Mouse (Mus musculus) thymus, adult 18-20 months (tissue): ENCODE results near the gene Paqr4.

Source experiments
- DNase-seq, 2 experiments: peaks; one replicate each; pipeline ENCODE4 v3.0.0; 2022; ENCODE audit warnings: mixed read lengths in 2 of 2

Paqr4 gene

DNA sequence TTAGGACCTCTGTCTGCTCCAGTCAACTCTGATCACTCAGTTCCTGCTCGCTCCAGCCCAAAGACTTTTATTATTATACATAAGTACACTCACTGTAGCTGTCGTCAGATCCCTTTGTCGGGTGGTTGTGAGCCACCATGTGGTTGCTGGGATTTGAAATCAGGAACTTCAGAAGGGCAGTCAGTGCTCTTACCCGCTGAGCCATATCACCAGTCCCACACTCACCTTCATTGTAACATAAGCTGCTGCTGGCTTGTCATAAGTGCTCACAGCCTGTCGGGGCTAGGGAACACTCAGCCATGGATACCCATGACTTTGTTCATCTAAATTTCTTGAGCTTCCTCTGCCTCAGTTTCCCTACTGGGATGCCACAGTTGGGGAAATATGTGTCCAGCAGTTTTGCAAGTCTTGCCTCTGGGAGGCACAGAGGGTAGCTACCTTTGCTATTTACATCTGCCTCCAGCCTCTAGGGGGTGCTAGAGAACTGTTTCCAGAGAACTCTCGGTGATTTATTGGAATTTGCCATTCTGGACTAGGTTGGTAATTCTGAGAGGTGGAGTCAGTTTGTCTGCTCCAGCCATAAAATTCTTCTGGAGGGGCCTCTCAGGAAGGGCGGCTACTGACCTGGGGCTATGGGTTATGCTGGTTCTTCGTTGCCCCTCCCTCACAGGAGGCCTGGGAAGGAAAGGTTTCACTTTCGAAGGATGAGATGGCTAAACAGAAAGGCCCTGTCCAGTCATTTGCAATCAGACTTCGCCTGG is 8.1 kb upstream of the Paqr4 start:
- peak in 1 of 2 experiments; percentile 46 for DNase-seq

DNA sequence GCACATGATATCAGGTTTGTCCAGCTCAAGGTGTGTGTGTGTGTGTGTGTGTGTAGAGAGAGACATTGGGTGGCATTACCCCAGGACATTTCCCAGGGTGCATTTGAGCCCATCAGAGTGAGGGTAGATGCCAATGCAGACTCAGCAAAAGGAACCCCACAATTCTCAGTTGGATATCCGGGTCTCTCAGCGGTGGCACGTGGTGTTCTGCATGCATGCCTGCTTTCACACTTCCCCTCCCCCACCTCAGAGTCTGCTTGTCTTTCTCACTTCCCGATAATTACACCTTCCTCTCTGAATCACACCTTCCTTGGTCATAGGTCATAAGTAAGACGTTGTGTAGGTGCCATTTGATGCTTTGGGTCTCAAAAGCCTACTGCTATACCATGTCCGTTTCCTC is 7.4 kb upstream of the Paqr4 start:
- DNase-seq, result no peak

DNA sequence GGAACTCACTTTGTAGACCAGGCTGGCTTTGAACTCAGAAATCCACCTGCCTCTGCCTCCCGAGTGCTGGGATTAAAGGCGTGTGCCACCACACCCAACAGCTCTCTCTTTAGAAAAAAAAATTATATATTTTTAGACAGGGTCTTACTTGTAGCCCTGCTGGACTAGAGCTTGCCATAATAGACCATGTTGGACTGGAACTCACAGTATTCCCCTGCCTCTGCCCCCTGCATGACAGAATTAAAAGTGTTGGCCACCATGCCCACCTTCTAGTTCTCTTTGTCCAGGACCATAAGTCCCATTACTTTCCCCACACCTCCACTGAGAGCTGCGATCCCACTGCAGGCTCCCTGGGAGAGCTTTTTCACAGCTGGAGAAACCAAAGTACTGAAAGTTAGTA is 6.8 kb upstream of the Paqr4 start:
- no peak for DNase-seq

DNA sequence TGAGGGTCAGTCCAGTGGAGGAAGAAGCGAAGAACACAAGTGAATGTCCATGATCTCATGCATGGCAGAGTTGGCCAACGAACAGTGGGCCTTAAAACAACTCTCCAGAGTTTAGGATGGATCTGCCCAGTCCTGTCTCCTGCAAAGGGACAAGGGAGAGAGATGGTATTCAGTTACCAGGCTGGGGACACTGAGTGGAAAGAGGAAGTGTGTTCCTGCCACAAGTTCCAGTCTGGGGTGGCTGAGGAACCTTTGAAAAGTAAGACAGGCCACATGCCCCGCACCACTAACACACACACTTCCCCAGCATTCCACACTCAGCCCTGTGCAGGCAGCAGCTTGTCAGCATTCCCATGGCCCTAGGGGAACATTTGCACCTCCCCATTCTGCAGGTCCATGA is 6.1 kb upstream of the Paqr4 start:
- no peak for DNase-seq

DNA sequence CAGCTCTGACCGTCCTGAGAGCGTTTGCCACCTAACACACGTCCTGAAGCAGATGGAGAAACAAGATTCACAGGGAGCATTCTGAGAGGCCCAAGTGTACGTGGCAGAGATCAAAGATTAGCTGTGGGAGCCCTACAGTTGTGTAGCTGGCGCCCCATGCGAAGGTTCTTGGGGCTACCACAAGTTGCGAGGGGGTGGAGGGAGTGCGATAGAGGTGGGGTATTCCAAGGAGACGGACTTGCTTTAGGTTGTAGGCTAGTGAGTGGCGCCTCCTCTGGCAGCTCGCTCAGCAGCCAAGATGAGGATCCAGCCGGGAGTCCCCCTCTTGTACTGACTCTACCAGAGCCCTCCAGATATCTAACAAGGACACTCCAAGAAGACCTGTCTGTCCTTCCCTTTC is 5.6 kb upstream of the Paqr4 start:
- DNase-seq, result no peak

DNA sequence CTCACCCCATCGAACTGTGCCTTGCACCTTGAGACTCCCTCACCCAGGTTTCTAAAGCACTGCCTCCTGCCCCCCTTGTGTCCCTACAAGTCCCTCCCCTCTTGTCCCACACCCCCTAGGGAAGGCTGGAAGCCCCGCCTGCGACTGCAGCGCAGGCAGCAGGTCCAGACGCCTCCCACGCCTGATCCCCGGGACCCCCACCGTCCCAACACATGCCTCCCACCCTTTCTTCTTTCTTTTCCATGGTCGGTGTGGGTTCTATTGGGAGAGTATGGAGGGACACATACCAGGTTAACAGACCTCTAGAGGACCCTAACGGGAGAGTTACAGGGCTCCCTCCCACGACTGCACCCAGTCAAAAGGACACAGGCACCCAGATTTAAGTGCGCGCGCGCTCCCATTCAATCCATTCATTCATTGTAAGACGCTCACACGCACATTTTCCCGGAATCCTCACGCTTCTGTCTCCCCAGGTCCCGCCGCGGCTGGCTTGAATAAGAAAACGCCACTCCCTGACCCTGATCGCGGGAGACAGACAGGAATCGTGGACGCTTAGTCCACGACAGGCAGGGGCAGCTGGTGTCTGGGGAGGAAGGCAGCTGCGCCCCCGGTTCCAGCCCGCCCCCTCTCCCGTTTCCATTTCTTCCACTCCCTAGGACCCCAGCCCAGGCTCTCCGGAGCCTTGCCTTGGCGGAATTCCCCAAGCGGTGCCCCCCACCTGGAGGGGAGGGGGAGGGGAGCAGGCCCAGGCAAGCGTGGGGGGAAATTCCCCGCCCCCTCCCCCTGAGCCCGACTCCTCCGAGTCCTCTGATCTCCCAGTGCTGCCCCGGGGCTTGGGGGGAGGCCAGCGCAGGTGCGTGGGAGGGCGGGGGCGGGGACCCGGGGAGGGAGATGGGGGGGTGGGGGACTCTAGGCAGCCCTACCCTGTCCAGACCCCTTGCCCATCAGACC is 4.9 kb upstream of the Paqr4 start, which contains the start of gene Kremen2:
Gene Kremen2, minus strand, starts transcription at position 533 of the 951 bp plus-strand sequence.
- no peak for DNase-seq

DNA sequence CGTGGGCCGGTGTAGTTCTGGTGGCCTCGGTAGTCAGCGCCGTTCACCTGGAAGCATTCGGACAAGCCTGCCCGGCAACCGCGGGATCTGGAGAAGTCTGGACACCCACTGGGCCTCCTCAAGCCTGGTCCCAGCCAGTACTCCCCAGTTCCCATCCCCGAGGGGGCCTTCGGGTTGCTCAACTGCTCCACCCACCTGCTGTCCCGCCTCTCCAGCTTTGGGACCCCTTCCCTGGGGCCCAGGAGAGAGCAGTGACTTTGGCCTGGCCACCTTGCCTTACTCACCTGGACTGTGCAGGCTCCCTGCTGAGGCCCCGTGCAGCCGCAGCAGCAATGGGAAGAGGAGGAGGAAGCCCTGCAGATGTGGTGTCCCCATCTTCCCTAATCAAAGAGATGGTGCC is 4.0 kb upstream of the Paqr4 start:
- no peak for DNase-seq

DNA sequence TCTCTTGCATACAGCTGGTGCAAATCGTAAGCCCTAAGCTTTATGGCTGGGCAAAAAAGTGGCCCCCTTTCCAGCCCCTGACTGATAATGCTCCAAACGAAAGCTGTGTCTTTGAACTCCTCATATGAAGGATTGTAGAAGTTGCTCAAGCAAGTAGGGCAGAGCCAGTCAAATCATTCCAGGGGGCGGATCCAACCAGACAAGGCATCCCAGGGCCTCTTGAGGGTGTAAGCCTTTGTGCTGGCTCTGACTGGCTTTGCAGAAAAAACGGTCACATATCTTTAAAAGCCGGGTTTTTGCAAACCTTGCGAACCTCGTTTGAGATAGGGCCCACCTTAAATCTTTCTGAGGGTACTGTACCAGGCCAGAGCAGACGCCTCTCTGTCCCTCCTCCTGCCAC is 3.4 kb upstream of the Paqr4 start:
- no peak for DNase-seq

DNA sequence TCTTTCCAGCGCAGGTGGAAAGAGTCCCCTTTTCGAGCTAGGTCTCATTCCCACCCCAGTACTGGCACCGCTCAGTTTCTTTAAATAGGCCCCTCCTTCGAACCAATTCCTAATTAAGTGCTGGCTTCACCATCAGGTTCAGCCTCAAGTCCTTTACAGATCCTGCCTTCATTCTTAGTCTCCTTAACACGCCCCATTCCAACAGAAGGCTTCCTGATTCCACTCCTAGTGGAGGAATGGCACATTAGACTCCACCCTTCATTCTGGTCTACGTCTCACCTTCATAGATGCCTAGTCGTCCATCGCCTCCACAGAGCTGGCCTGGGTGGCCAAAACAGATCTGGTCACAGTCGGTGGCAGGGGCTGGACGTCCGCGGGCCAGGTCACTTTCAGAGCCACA is 2.3 kb upstream of the Paqr4 start:
- DNase-seq, result no peak

DNA sequence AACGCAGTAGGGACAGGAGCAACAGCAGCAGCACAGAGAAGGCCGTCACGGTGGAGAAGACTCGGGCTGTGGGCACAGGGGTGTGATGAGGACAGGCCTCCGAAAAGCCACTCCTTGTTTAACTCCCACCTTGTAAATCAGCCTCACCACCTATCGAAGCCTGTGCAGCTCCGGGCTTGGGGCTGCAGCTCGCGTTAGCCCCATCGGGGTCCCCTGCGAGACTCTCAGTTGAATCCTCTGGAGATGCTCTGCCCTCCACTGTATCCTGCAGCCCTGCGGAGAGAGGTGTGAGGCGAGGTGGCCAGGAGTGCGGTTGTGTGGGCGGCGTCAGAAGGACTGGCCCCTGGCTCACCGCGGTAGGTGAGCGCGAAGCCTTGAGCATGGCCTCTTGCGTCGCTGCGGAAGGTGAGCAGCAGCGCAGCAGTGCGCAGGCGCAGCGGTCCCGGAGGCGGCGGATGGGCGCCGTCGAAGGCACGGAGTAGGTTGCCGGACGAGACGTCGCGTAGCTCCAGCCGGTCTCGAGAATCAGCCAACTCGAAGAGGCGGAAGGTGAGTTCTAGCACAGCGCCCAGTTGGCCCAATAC is 1.6 kb upstream of the Paqr4 start:
- no peak for DNase-seq

DNA sequence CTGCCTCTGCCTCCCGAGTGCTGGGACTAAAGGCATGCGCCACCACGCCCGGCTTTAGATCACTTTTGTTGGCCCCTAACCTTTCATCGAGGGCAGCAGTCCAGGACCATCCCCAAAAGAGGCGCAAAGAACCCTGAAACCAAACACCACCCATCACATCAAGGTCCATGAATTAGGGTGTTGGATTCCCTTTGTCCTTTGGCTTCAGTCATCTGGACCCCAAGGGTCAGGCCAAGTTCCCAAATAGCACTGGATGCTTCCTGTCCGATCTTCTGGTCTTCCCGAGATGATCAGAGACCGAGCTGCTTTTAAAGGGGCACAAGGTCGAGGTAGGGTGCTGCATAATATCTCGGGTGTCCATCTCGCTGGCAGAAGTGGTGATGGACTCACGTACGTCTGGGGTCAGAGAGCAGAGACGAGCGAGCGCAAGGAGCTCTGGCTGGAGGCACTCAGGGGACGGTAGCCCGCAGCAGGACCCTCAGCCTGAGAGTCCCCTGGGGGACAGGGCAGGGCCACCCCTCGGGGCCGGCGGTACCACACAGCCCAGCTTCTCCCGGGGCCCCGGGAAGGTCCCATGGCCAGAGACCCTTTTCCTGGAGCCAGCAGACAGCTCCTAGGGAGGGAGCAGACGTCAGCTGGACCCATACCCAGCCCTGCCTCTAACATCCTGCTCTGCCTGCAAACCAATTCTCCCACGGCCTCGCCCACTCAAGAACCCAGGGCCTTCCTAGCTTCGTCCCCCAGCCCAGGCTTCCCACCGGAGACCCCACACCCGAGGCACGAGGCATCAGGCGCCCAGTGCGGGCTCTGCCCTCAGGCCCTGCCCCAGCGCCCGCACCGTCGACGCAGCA is 917 bp upstream of the Paqr4 start:
- no peak for DNase-seq

DNA sequence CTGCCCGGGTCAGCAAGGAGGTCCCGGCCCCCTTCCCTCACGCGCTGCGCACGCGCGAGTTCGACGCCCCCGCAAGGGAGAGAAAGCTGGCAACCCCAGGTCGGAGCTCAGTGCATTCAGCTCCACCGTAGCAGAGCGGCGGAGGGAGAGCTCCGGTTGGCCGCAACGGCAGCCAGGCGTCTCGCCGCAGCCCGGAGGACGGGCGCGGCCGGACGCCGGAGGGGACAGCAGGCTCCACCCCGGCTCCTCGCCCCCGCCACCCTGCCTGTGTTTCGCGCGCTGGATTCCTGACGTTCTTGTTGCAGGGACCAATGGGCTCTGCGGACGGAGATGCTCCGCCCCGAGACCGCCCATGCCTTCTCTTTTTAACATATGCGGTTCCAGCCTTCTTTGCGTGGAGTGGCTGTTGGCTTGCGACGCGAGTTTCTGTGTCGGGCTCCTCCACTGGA is 507 bp downstream of the Paqr4 start:
- peak; percentile 54 to 59 for DNase-seq

DNA sequence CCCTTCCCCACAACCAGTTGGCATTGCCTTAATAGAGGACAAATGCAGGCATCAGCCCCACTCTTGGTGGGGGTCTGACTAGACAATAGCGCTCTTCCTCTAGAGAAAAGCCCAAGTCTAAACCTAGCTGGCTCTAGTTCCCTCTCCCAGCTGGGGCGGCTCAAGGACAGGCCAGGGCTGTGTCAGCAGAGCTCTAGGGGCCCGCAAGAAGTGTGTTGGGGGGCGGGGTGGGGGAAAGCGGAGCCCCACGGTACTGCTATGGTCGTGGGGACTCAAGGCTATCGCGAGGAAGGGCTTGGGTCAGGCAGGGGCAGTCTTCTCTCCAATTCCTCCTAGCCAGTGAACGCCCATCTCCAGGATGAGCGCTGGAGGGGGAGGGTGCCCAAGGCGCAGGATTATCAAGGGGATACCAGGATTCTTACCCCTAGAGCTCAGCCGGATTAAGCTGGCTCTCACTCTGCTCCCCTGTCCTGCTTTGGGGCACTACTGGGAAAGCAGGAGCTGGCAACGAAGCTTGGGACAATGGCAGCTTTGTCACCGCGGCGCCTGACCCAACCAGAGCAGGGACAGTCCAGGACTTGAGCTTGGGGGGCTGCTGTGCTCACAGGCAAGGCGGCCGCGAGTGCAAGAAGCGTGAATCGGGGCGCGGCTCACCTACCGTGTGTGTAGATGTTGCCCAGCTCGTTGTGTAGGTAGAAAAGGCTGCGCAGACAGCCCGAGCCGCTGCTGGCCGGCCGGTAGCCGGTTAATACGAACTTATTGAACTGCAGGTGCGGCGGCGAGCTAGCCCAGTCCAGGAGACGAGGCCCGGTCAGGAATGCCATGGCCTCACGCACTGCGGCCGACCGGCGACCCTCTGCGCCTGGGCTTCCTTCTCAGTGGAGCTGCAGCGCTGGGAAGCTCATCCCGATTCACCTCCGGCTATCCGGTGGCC is 1.2 kb downstream of the Paqr4 start:
- no peak for DNase-seq

DNA sequence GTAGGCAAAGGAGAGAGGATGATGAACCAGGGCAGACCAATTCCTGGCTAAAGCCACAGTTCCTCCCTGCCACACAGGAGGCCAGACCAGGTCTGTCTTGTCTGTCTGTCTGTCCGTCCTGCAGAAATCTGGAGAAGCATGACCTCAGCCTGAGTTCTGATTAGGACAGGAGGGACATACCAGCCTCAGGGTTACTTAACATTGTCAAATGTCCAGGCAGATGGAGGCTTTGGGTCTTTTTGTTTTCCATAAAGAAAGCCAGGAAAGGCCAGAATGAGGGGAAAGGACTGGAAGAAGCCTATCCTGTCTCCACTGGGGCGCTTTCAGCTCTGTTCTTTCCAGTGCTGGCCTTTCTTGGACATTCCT is 1.8 kb downstream of the Paqr4 start:
- DNase-seq, result no peak

DNA sequence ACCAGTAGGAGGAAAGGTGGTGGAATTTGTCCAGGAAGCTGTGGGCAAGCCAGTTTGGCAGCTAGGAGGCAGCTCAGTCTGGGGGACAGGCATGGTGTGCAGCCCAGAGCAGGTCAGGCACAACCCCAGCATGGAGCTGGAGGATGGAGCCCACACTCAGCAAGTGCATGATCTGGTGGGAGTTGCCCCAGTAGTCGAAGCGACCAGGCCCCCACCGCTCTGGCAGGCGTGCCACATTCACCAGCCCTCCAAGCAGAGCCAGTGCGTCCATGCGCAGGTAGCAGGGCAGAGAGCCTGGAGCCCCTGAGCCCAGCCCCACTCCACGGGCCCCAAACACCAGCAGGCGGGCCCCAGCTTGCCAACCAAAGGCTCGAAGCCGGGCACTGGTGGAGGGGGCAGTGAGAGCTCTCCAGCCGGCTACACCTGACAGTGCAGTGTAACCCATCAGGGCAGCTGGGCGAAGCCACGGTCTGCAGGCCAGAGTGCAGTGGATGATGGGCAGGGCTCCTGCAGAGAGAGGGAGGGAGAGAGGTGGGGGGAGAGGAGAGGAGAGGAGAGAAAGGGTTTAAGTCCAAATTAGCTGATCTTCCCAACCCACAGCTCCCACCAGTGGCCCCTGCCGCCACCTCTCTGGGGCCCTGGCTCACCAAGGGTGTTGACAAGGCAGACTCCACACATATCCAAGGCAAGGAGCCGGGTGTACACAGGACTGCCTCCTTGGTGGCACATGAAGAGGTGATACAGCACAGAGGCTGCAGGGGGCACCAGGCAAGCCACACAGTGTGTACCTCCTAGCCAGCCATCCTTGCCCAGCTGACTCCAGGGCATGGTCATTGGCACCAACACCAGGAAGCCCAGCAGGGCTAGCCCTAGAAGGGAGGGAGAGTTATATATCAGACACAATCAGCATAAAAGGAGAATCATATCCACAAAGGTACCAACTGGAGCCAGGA is 2.9 kb downstream of the Paqr4 start:
- no peak for DNase-seq

DNA sequence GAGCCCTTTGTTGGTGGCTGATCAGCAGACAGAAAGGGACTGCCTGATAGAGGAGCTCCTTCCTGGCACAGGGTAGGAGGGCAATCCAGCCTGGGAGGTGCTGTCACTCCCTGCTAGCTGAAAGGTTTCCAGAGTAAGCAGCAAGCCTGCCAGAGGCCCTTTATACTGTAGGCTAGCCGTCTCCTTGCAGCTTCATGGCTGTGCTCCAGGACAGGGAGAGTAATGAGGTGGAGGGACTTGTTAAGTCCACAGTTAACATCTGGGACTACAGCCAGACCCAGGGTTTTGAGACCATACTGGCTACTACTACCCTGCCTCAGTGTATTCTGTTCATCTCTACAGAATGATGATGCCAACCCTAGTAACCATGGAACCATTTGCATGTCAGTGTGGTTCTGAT is 6.3 kb downstream of the Paqr4 start:
- DNase-seq, result no peak

DNA sequence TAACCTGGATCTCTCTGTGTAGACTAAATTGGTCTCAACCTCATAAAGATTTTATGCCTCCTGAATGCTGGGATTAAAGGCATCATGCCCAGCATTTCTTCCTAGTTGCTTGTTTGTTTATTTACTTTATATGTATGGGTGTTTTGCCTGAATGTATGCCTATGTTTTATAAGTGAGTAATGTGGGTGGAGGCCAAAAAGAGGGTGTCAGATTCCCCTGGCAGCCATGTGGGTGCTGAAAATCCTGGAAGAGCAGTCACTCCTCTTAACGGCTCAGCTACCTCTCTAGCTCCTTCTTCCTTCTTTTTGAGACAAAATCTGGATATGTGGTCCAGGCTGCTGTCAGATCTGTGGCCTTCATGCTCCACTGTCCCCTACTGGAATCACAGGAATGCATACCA is 10.2 kb downstream of the Paqr4 start:
- DNase-seq, result no peak

DNA sequence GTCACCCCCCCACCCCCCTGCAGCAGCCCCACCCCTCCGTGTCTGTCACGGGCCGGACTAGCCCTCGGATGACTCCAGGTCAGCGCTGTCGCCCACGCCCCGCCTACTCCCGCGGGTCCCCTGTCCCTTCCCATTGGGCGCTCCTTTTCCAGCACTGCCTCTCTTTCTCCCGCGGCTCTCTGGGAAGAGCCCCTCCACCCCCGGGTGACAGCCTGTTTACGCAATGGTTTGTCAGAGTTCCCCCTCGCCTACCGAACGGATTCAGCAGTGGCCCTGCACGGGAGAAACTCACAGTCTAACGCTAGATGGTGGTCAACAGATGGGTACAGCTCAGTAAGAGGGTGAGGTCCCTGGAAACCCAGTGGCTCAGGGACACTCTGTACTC is 13.9 kb downstream of the Paqr4 start:
- peak; percentile 38 to 63 for DNase-seq

DNA sequence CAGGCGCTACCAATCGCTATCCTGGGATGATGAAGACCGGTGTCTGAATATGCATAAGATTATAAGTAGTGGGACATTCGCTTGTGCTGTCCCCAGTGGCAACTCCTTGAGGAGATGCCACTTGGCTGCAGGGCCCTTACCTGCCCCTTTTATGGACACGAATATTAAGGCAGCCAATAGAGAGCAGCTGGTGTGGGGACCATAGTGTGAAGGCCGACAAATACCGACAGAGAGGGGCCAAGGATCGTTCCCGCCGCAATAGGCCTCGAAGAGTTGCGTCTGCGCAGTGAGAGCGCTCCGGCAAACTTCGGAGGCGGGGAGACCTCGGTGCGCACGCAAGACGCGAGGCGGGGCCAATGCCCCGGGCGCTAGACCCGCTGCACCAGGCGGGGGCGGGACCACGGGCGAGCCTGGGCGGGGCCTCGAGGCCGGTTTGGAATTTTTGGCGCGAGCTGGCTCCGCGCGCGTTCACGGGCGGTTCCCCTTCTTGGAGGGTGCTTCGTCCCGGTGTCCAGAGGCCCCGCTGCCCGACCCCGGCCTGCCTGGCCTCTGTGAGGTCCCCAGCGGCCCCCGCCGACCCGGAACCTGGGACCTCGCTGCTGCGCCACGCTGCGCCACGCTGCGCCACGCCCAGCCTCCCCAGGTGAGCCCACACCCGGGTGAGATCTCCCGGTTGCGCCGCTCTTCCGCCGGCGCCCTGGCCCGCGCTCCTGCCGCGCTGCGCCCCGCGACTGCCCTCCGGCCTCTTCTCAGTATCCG is 14.5 kb downstream of the Paqr4 start, which contains the start of gene Pkmyt1:
Gene Pkmyt1, plus strand, starts transcription at position 338 of the 759 bp plus-strand sequence.
- DNase-seq, result peak; percentile 90 to 91
